Mouse (Mus musculus) lung, adult 2 months (tissue): ENCODE data around the gene Sptlc2.

Experiments
- CTCF ChIP-seq: fragments of 200-500 bp; IDR thresholded peaks from 2 replicates; pipeline ENCODE4 v1.5.1; 2011; ENCODE audit warnings: mild to moderate bottlenecking, low read length, control low read depth; ENCODE audit not compliant: insufficient read depth
- POLR2A ChIP-seq: fragments of 200-500 bp; IDR thresholded peaks from 2 replicates; pipeline ENCODE4 v1.6.1; 2011; ENCODE audit warnings: low read depth, mild to moderate bottlenecking, control low read depth, low read length, borderline replicate concordance; ENCODE audit errors: extremely low read depth

- TF ChIP-seq CTCF (no peak), POLR2A (no peak)
Observed at GRCm38 (mm10) chr12:87305767-87306583, 82.2 kb downstream of the Sptlc2 start.
